Mouse (Mus musculus) forebrain, embryonic 13.5 days (tissue): Measurements from ENCODE around the gene E2f2. TPM values are rescaled to one million over a fixed set of nuclear protein-coding genes. Genes with fewer than 3 reads are reported as not detected.

Experiments used
- ATAC-seq: fragments of 200-750 bp; cut with Nextera tagmentation; 2 replicates; pipeline ENCODE4 v1.8.0; 2017
- H3K27ac ChIP-seq: fragments of 300-500 bp; sonication (generic); 2 replicates; pipeline ENCODE4 v1.5.1; 2015; ENCODE audit warnings: inconsistent platforms, mild to moderate bottlenecking, moderate library complexity
- H3K27me3 ChIP-seq: fragments of 300-500 bp; sonication (generic); 2 replicates; pipeline ENCODE4 v1.6.1; 2015; ENCODE audit warnings: mild to moderate bottlenecking, inconsistent platforms
- H3K36me3 ChIP-seq: fragments of 300-500 bp; sonication (generic); 2 replicates; pipeline ENCODE4 v1.6.1; 2015; ENCODE audit warnings: mild to moderate bottlenecking, inconsistent platforms; ENCODE audit not compliant: poor library complexity, severe bottlenecking
- H3K4me1 ChIP-seq: fragments of 300-500 bp; sonication (generic); 2 replicates; pipeline ENCODE4 v1.6.1; 2015; ENCODE audit warnings: inconsistent platforms
- H3K4me2 ChIP-seq: fragments of 300-500 bp; sonication (generic); 2 replicates; pipeline ENCODE4 v1.6.1; 2015; ENCODE audit warnings: inconsistent platforms, mild to moderate bottlenecking, moderate library complexity
- H3K4me3 ChIP-seq: fragments of 300-500 bp; sonication (generic); 2 replicates; pipeline ENCODE4 v1.5.1; 2015; ENCODE audit warnings: mild to moderate bottlenecking, inconsistent platforms
- H3K9ac ChIP-seq: fragments of 300-500 bp; sonication (generic); 2 replicates; pipeline ENCODE4 v1.6.1; 2015; ENCODE audit warnings: mild to moderate bottlenecking, inconsistent platforms
- H3K9me3 ChIP-seq: fragments of 300-500 bp; sonication (generic); replicated peaks from 2 replicates; pipeline ENCODE4 v1.6.1; 2016; ENCODE audit warnings: inconsistent platforms
- WGBS: fragments of 180-500 bp; shearing (Covaris S2); methylation state at CpG from one replicate; pipeline ENCODE4 v1.1.7; 2015; 5-methylcytosine and 5-hydroxymethylcytosine counted together
- polyA plus RNA-seq: library from polyadenylated mRNA; unstranded; fragments of >200 nt; fragmentation: Nextera tagmentation; extraction: Ambion mirVana; gene quantifications from 2 replicates; pipeline ENCODE4 v1.2.1, GENCODE M21; 2015

E2f2 gene
- polyA plus RNA-seq, 1 experiment from 2014 or later = 9.7 TPM

DNA sequence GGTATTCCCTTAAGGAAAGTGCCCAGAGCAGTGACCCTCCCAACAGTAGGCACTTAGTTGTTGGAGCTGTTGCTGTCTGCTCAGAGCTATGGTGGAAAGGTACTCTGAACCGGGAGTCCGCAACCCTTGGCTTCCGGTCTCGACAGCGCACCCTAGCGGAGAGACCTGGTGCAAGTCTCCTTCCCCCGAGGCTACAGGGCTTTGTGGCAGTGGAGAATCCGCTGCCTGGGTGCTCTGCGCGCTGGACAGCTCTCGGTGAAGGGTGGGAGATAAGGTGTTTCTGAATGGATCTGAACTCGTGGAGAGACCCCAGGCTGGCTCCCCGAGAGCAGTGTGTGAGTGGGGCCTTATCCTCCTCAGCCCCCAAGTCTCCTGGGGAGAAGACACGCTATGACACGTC, 7.8 kb downstream of the E2f2 start:
- WGBS = 8% methylated on average over 15 of the region's 15 CpGs
- ATAC-seq = peak; percentile 46; the same call in 1 of the 2 replicates
- Histone ChIP-seq H3K4me3 (peak overlapping the region; percentile 31), H3K9ac (peak overlapping the region; percentile 50; the same call in 1 of the 2 replicates), H3K27ac (no peak overlapping the region), H3K27me3 (no peaks in the 10 kb centered on the region), H3K36me3 (peaks cover 11% of the 10 kb centered on the region), H3K9me3 (no peaks in the 10 kb centered on the region), H3K4me2 (peak overlapping the region; percentile 55), H3K4me1 (peaks cover 48% of the 10 kb centered on the region)

- Histone ChIP-seq H3K27ac (no peak overlapping the region), H3K27me3 (no peaks in the 10 kb centered on the region), H3K36me3 (peaks cover 18% of the 10 kb centered on the region), H3K4me1 (peaks cover 43% of the 10 kb centered on the region), H3K9me3 (no peaks in the 10 kb centered on the region), H3K4me3 (peak overlapping the region; percentile 31), H3K4me2 (peak overlapping the region; percentile 55), H3K9ac (peak overlapping the region; percentile 50; the same call in 1 of the 2 replicates)
- peak; percentile 70 for ATAC-seq
- 24% methylated on average over 23 of the region's 23 CpGs for WGBS
Measured at GRCm38 (mm10) chr4:136180408-136181330, 8.5 kb downstream of the E2f2 start.

DNA sequence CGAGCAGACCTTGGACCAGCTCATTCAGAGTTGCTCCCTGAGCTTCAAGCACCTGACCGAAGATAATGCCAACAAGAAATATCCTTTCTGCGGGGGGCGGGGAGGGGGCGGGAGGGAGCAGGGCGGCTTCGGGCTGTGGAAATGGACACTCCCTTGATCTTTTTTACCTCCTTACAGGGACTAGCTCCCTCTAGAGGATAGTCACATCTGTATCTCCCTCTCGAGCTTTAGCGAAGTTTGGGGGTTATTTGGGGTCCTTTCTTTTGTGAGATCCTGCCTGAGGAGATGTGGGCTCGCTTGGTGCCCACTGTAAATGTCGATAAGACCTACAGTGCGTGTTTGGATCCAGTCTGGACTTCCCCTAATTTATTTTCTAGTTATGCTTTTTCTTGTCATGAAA, 9.2 kb downstream of the E2f2 start:
- Histone ChIP-seq H3K4me1 (peaks cover 36% of the 10 kb centered on the region), H3K36me3 (peaks cover 25% of the 10 kb centered on the region), H3K4me2 (no peak overlapping the region), H3K9ac (no peak overlapping the region), H3K27ac (no peak overlapping the region), H3K9me3 (no peaks in the 10 kb centered on the region), H3K4me3 (no peak overlapping the region), H3K27me3 (no peaks in the 10 kb centered on the region)
- no peak for ATAC-seq
- 29% methylated on average over 12 of the region's 12 CpGs for WGBS

GRCm38 (mm10) chr4:136185375-136185774, 13.2 kb downstream of the E2f2 start:
- H3K27me3 ChIP-seq = no peaks in the 10 kb centered on the region
- H3K4me3 ChIP-seq = no peak overlapping the region
- H3K4me2 ChIP-seq = no peak overlapping the region
- H3K9ac ChIP-seq = no peak overlapping the region
- no peak for ATAC-seq
- 86% methylated on average over 9 of the region's 9 CpGs for WGBS
- H3K36me3 ChIP-seq = peaks cover 63% of the 10 kb centered on the region
- peaks cover 8% of the 10 kb centered on the region for H3K4me1 ChIP-seq
- no peaks in the 10 kb centered on the region for H3K9me3 ChIP-seq
- H3K27ac ChIP-seq = no peak overlapping the region

GRCm38 (mm10) chr4:136186315-136186714, 14.1 kb downstream of the E2f2 start:
- no peaks in the 10 kb centered on the region for H3K4me1 ChIP-seq
- peaks cover 67% of the 10 kb centered on the region for H3K36me3 ChIP-seq
- H3K27me3 ChIP-seq = no peaks in the 10 kb centered on the region
- no peak overlapping the region for H3K4me2 ChIP-seq
- 82% methylated on average over 8 of the region's 8 CpGs for WGBS
- ATAC-seq = no peak
- H3K9me3 ChIP-seq = no peaks in the 10 kb centered on the region
- no peak overlapping the region for H3K27ac ChIP-seq
- H3K4me3 ChIP-seq = no peak overlapping the region
- no peak overlapping the region for H3K9ac ChIP-seq

- no peaks in the 10 kb centered on the region for H3K4me1 ChIP-seq
- H3K27me3 ChIP-seq = no peaks in the 10 kb centered on the region
- no peak for ATAC-seq
- H3K27ac ChIP-seq = no peak overlapping the region
- no peak overlapping the region for H3K4me2 ChIP-seq
- H3K4me3 ChIP-seq = no peak overlapping the region
- H3K36me3 ChIP-seq = peaks cover 73% of the 10 kb centered on the region
- whole genome bisulfite sequencing = 87% methylated on average over 23 of the region's 23 CpGs
- no peaks in the 10 kb centered on the region for H3K9me3 ChIP-seq
- H3K9ac ChIP-seq = no peak overlapping the region
Measured at GRCm38 (mm10) chr4:136186739-136187472, 14.7 kb downstream of the E2f2 start.

GRCm38 (mm10) chr4:136188973-136189737, 17.0 kb downstream of the E2f2 start:
- no peak for ATAC-seq
- 86% methylated on average over 6 of the region's 6 CpGs for WGBS
- Histone ChIP-seq H3K4me1 (no peaks in the 10 kb centered on the region), H3K4me2 (no peak overlapping the region), H3K27me3 (no peaks in the 10 kb centered on the region), H3K9ac (no peak overlapping the region), H3K9me3 (no peaks in the 10 kb centered on the region), H3K36me3 (peaks cover 90% of the 10 kb centered on the region), H3K4me3 (no peak overlapping the region), H3K27ac (no peak overlapping the region)

- 90% methylated on average over 8 of the region's 8 CpGs for WGBS
- H3K4me2 ChIP-seq = no peak overlapping the region
Measured at GRCm38 (mm10) chr4:136189912-136190311, 17.7 kb downstream of the E2f2 start.

DNA sequence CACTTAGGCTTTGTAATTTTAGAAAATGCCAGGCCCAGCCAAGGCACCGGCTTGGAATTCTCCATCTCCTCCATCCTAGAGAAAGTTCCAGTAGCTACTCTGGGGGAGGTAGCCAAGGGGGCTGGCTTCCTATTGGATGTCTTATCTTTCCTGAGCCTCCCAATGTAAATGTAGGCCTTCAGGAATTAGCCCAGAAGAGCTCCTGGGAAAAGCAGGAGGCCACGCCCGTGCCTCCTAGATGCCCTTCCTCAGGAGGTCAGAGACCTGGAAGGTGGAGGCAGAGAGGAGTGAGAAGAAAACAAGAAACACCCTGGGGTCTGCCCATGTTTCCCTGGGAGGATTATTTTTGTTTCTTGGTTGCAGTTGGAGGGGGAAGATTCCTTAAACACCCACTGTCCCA, 21.4 kb downstream of the E2f2 start:
- H3K9ac ChIP-seq = no peak overlapping the region
- H3K27ac ChIP-seq = no peak overlapping the region
- 82% methylated on average over 3 of the region's 3 CpGs for WGBS
- H3K4me3 ChIP-seq = no peak overlapping the region
- H3K4me1 ChIP-seq = no peaks in the 10 kb centered on the region
- H3K9me3 ChIP-seq = no peaks in the 10 kb centered on the region
- H3K4me2 ChIP-seq = no peak overlapping the region
- peaks cover 59% of the 10 kb centered on the region for H3K36me3 ChIP-seq
- no peaks in the 10 kb centered on the region for H3K27me3 ChIP-seq
- no peak for ATAC-seq

More at GRCm38 (mm10) chr4:136189912-136190311, 17.7 kb downstream of the E2f2 start:
- H3K4me1 ChIP-seq = no peaks in the 10 kb centered on the region
- no peak overlapping the region for H3K4me3 ChIP-seq
- H3K27me3 ChIP-seq = no peaks in the 10 kb centered on the region
- peaks cover 87% of the 10 kb centered on the region for H3K36me3 ChIP-seq
- no peaks in the 10 kb centered on the region for H3K9me3 ChIP-seq
- H3K27ac ChIP-seq = no peak overlapping the region
- ATAC-seq = no peak
- no peak overlapping the region for H3K9ac ChIP-seq

DNA sequence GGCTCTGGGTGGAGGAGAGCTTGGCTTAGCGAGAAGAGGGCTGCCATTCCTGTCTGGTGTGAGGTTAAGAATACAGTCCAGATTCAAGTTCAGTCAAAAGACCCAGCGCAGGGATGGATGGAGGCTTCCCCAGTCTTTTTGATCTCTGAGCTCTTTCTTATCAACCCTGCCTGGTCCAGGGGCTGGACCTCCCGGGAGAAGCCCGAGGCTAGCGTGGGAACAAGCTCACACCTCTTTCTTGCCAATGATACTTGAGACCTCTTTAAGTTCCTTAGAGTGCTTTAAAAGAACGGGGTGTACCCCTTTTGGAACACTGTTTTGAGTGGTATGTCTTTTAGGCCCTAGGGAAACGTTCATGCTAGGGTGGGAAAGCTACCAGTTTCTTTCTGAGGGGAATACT, 22.8 kb downstream of the E2f2 start:
- H3K9ac ChIP-seq = no peak overlapping the region
- ATAC-seq = no peak
- no peak overlapping the region for H3K4me2 ChIP-seq

DNA sequence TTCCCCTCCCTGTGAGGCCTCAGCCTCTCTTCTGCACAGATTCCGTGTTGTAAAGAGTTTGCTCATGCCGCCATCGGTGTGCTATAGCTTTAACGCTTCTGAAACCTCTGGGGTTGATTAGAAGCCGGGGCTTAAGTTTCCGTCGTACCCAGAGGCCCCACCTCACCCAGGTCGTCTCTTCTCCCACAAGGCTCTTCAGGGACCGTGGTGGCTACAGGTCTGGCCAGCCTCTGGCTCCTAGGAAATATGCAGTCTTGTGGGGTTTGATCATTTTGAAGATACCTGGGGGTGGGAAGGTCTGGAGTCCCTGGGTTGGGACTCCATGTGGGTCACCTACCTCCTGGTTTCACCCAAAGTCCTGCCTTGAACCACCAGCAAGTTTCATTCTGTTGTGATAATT, 23.4 kb downstream of the E2f2 start:
- Histone ChIP-seq H3K9me3 (no peaks in the 10 kb centered on the region), H3K4me3 (no peak overlapping the region), H3K4me2 (no peak overlapping the region), H3K36me3 (peaks cover 43% of the 10 kb centered on the region), H3K27ac (no peak overlapping the region), H3K27me3 (no peaks in the 10 kb centered on the region), H3K9ac (no peak overlapping the region), H3K4me1 (no peaks in the 10 kb centered on the region)
- ATAC-seq = no peak
- 77% methylated on average over 9 of the region's 9 CpGs for WGBS

More for the DNA sequence above, 22.8 kb downstream of the E2f2 start:
- no peak overlapping the region for H3K4me3 ChIP-seq
- 67% methylated on average over 7 of the region's 7 CpGs for WGBS
- no peaks in the 10 kb centered on the region for H3K9me3 ChIP-seq
- no peaks in the 10 kb centered on the region for H3K4me1 ChIP-seq
- no peaks in the 10 kb centered on the region for H3K27me3 ChIP-seq
- H3K27ac ChIP-seq = no peak overlapping the region
- H3K36me3 ChIP-seq = peaks cover 45% of the 10 kb centered on the region
